Comparison of ENCODE assay signal across 7 mouse cellular contexts in genomic region chr8:88137748-88138484, GRCm38 (mm10). TPM values are rescaled to one million over a fixed set of nuclear protein-coding genes. Genes with fewer than 3 reads are reported as not detected.
DNase-seq lines count a peak whose midpoint lies in the region; ATAC-seq lines count a peak whose summit lies in the region.

Gene Heatr3, plus strand, starts transcription at chr8:88137855.

- H3K4me3 ChIP-seq in embryonic facial prominence, embryonic 10.5 days = peak within 1 kb of the TSS; percentile 92
- peak within 1 kb of the TSS; percentile 96 for H3K4me3 ChIP-seq in limb, embryonic 10.5 days
- H3K4me3 ChIP-seq in midbrain, embryonic 13.5 days (replicated peaks) = peak within 1 kb of the TSS; percentile 90

- ATAC-seq in granulocyte monocyte progenitor cell, adult 5-6 weeks (replicated peaks; ENCODE audit: poor library complexity, severe bottlenecking) = peak; percentile 88
- ATAC-seq in midbrain, embryonic 13.5 days = peak; percentile 98

- DNase-seq in adrenal gland, postnatal 10 days = peak; percentile 99
- peak; percentile 97 for DNase-seq in embryonic facial prominence, embryonic 10.5 days (ENCODE audit: low spot score)
- DNase-seq in kidney, adult 11 months = peak; percentile 95
- DNase-seq in limb, embryonic 10.5 days (ENCODE audit: low spot score) = peak; percentile 98
- peak; percentile 86 for DNase-seq in spleen, adult 12 weeks (ENCODE audit: low spot score)

- peak within 1 kb of the TSS; percentile 88 for H3K27ac ChIP-seq in embryonic facial prominence, embryonic 10.5 days (replicated peaks)
- H3K27ac ChIP-seq in limb, embryonic 10.5 days = peak within 1 kb of the TSS; percentile 88
- peak within 1 kb of the TSS; percentile 95 for H3K27ac ChIP-seq in midbrain, embryonic 13.5 days

- under 1% methylated on average over 79 of the region's 79 CpGs for WGBS in embryonic facial prominence, embryonic 10.5 days
- under 1% methylated on average over 79 of the region's 79 CpGs for WGBS in limb, embryonic 10.5 days
- under 1% methylated on average over 79 of the region's 79 CpGs for WGBS in midbrain, embryonic 13.5 days

- no peaks in the 10 kb centered on the region for H3K27me3 ChIP-seq in embryonic facial prominence, embryonic 10.5 days (replicated peaks; ENCODE audit: low read depth, poor library complexity, severe bottlenecking)
- no peaks in the 10 kb centered on the region for H3K27me3 ChIP-seq in limb, embryonic 10.5 days (ENCODE audit: low read depth, poor library complexity, severe bottlenecking)
- no peaks in the 10 kb centered on the region for H3K27me3 ChIP-seq in midbrain, embryonic 13.5 days

- no peaks in the 10 kb centered on the region for H3K9me3 ChIP-seq in embryonic facial prominence, embryonic 10.5 days
- H3K9me3 ChIP-seq in limb, embryonic 10.5 days (replicated peaks) = no peaks in the 10 kb centered on the region
- no peaks in the 10 kb centered on the region for H3K9me3 ChIP-seq in midbrain, embryonic 13.5 days

- peaks cover 74% of the 10 kb centered on the region for H3K36me3 ChIP-seq in embryonic facial prominence, embryonic 10.5 days (replicated peaks)
- H3K36me3 ChIP-seq in limb, embryonic 10.5 days = peaks cover 70% of the 10 kb centered on the region
- peaks cover 51% of the 10 kb centered on the region for H3K36me3 ChIP-seq in midbrain, embryonic 13.5 days

- H3K4me2 ChIP-seq in midbrain, embryonic 13.5 days (replicated peaks) = peak within 1 kb of the TSS; percentile 77

- peaks cover 6% of the 10 kb centered on the region for H3K4me1 ChIP-seq in embryonic facial prominence, embryonic 10.5 days
- peaks cover 14% of the 10 kb centered on the region for H3K4me1 ChIP-seq in limb, embryonic 10.5 days
- peaks cover 20% of the 10 kb centered on the region for H3K4me1 ChIP-seq in midbrain, embryonic 13.5 days (replicated peaks)

- peak within 1 kb of the TSS; percentile 87 for H3K9ac ChIP-seq in midbrain, embryonic 13.5 days (replicated peaks)

RNA-seq across cellular contexts. Expression of gene Heatr3, which starts in this region (rescaled TPM):
- 10 to 100 TPM; 27.4 to 27.6 TPM for total RNA-seq in adrenal gland, postnatal 10 days (2021)
- 52.1 and 55.0 TPM in 2 replicates for polyA plus RNA-seq in embryonic facial prominence, embryonic 10.5 days (2016; fragmentation: Nextera tagmentation; extraction: Ambion mirVana)
- 40.6 and 49.3 TPM in 2 replicates for total RNA-seq in granulocyte monocyte progenitor cell, adult 5-6 weeks (2014; fragmentation: Nextera tagmentation)
- total RNA-seq in granulocyte monocyte progenitor cell, adult 5-6 weeks (2017) = 40.9 and 52.5 TPM in 2 replicates
- 52.1 and 55.3 TPM in 2 replicates for polyA plus RNA-seq in limb, embryonic 10.5 days (2016; fragmentation: Nextera tagmentation; extraction: Ambion mirVana)
- polyA plus RNA-seq in midbrain, embryonic 13.5 days (2015; fragmentation: Nextera tagmentation; extraction: Ambion mirVana) = 36.8 and 37.3 TPM in 2 replicates

Comparison
In these comparisons a context has a peak if more than half of its experiments do, and no peak if none do; other contexts are left out.
1. Peak in every context shown above with its lines: DNase-seq, ATAC-seq, H3K4me3 ChIP-seq and H3K27ac ChIP-seq.